Mouse (Mus musculus): ENCODE results near the gene Msh3.

DNA sequence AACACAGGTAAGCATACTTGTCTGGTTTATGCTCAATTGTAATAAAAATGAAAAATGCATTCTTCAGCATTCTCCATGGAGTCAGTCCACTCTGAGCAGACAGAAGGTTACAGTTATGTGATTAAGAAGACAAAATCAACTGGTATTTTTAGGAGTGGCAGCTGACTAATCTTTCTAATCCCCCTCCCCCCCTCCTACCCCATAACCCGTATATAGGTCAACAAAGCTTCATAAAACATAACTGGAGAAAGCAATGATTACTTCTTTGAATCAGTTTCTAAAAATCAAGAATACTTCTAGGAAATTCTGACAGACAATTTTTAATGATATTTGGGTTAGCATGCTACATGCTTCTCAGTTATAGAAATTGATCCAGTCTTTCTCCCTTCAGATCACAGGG is 126.8 kb downstream of the Msh3 start:
- no peak for TF ChIP-seq CTCF (IDR thresholded peaks at IDR 0.05; ENCODE audit: insufficient read depth, low read depth, low read length)
- no peak for TF ChIP-seq POLR2A (IDR thresholded peaks at IDR 0.05; ENCODE audit: insufficient read depth, low read depth, low read length)
